Mouse (Mus musculus) MEL-GATA-1-ER (cell line): Measurements from ENCODE around the gene Tpx2.

Source experiments
- DNase-seq: peaks from one replicate; pipeline ENCODE4 v3.0.0-alpha.2; 2012; ENCODE audit warnings: low read depth; ENCODE audit errors: extremely low read depth

Tpx2 gene

GRCm38 (mm10) chr2:152862638-152863037 is 14.9 kb downstream of the Tpx2 start:
- no peak for DNase-seq

GRCm38 (mm10) chr2:152863346-152863745 is 15.6 kb downstream of the Tpx2 start:
- DNase-seq: no peak

- no peak for DNase-seq
Observed at GRCm38 (mm10) chr2:152878239-152878638, 30.5 kb downstream of the Tpx2 start.

GRCm38 (mm10) chr2:152880898-152881297 is 33.1 kb downstream of the Tpx2 start:
- DNase-seq: no peak

- DNase-seq: no peak
Observed at GRCm38 (mm10) chr2:152884101-152884645, 36.4 kb downstream of the Tpx2 start.

GRCm38 (mm10) chr2:152887230-152887629 is 39.5 kb downstream of the Tpx2 start:
- no peak for DNase-seq

GRCm38 (mm10) chr2:152888774-152889173 is 41.0 kb downstream of the Tpx2 start:
- DNase-seq: no peak

GRCm38 (mm10) chr2:152895834-152896233 is 48.1 kb downstream of the Tpx2 start:
- no peak for DNase-seq

- DNase-seq: no peak
Observed at GRCm38 (mm10) chr2:152896926-152897325, 49.2 kb downstream of the Tpx2 start.

GRCm38 (mm10) chr2:152899011-152899410 is 51.2 kb downstream of the Tpx2 start:
- no peak for DNase-seq

GRCm38 (mm10) chr2:152901296-152901695 is 53.5 kb downstream of the Tpx2 start:
- no peak for DNase-seq

GRCm38 (mm10) chr2:152902658-152903057 is 54.9 kb downstream of the Tpx2 start:
- DNase-seq: no peak

- no peak for DNase-seq
Observed at GRCm38 (mm10) chr2:152903586-152903985, 55.8 kb downstream of the Tpx2 start.

- DNase-seq: peak; percentile 12
Observed at GRCm38 (mm10) chr2:152904127-152904643, 56.4 kb downstream of the Tpx2 start.

- DNase-seq: no peak
Observed at GRCm38 (mm10) chr2:152905036-152905829, 57.5 kb downstream of the Tpx2 start.

- no peak for DNase-seq
Observed at GRCm38 (mm10) chr2:152906274-152907037, 58.7 kb downstream of the Tpx2 start.

GRCm38 (mm10) chr2:152907114-152907943 is 59.6 kb downstream of the Tpx2 start:
- no peak for DNase-seq

GRCm38 (mm10) chr2:152909848-152910247 is 62.1 kb downstream of the Tpx2 start:
- no peak for DNase-seq

GRCm38 (mm10) chr2:152911031-152911430 is 63.3 kb downstream of the Tpx2 start, which contains the start of gene Mylk2:
TSS of gene Mylk2 (plus strand) at chr2:152911352.
- DNase-seq: no peak

- no peak for DNase-seq
Observed at GRCm38 (mm10) chr2:152911432-152911831, 63.7 kb downstream of the Tpx2 start.

GRCm38 (mm10) chr2:152913471-152913870 is 65.7 kb downstream of the Tpx2 start:
- no peak for DNase-seq
